Mouse (Mus musculus): Measurements from ENCODE around the gene Crisp1. TPM values are rescaled to one million over a fixed set of nuclear protein-coding genes. Genes with fewer than 3 reads are reported as not detected.

The Crisp1 gene
- total RNA-seq (2021), result not detected
- long read RNA-seq, experiment 1, result 0 reads
- long read RNA-seq, experiment 2, result 0 reads

DNA sequence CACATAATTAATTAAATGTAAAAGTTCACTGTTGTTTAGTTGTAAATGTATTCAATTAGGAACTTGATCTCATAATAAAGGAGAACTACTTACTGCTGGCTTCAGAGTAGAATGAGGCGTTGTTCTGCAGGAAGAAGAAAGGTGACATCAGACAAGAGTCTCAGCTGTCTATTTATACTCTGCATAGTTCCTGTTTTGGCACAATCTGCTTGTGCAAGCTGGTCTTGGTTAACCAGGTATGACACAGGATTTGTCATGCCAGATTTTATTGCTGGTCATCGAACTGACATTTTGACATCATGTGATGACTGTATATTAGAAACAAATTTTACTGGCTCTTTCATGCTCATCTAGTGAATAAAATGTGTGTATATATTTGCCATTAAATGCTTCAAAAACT, at the start of gene Crisp1:
Gene Crisp1, minus strand, starts transcription at position 146 of the 400 bp plus-strand sequence.
- no peak for DNase-seq

DNA sequence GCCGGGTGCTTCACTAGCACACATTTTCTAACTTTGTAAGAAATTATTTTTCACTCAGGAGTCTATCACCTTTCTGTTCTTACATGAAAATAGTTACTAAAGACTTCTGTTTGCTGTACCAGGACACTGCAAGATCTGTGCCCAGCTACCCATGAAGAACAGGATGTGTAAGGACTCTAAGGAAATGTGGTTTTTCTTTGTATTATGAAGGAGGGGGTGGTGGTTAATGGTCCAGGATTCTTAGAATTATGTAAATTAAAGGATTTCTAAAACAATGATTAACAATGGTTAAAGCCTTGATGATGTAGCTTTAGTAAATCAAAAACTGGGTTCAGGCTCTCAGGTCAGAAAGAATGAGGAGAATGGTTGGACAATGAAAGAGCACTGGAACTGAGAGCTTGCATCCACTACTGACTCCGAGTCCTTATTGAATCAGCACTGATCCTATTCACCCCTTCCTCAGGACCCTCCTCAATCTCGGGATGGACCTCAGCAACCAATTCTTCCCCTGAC, 23.5 kb upstream of the Crisp1 start:
- DNase-seq, result no peak

DNA sequence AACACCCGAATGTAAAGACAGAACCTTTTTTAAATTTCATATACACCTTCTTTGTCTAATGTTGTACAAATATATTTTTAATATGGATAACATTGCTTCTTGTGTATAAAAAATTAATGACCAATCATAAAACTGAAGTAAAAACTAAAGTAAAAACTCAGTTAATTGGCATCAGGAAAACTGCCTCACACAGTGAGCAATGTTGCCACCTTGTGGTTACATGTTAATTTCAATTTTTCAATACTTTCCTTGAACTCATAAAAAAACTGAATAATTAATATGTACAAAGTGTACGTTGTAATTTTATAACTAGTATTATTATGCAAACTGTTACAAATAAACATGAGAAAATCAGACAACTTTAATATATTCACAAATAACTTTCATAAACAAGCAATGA, 33.6 kb downstream of the Crisp1 start:
- DNase-seq, result no peak

DNA sequence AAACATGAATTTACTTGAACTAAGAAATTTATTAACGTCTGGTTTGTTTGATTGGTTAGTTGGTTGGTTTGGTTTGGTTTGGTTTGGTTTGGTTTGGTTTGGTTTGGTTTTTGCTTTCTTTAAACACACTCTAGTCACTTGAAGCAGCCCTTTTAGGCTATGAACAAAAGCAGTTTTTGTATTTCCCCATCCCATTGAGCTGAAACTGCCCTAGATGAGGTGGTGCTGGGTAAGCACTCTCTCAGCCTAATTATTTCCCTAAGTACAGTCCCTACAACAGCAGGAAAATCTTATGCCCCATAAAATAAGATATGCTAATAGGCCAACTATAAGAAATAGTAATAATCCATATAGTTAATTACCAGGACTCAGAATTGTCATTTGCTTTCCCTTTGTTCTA, 43.5 kb downstream of the Crisp1 start:
- DNase-seq, result no peak

DNA sequence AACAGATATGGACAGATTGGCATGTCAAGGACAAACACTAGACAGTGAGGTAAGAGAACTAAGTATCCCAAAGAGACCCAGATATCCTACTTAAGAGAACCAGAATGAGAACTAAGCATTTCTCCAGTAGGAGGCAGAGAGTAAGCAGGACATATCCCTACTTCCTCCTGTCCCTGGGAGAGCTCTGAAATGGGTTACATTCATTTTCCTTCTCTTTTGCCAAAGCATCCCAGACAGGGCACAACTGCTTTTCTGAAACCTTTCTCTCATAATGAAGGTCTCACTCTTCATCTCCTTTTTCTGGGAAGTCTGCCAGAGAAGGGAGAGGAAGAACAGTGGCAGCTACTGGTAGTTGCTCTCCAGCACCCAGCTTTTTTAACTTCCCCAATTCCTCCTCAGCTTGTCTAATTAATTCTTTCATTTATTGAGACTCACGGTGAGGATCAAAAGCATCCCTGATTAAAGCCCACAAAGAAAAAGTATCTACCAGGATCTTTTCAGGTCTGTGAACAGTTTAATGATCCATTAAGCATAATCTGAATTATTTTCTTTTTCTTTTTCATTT, 44.0 kb downstream of the Crisp1 start:
- no peak for DNase-seq

DNA sequence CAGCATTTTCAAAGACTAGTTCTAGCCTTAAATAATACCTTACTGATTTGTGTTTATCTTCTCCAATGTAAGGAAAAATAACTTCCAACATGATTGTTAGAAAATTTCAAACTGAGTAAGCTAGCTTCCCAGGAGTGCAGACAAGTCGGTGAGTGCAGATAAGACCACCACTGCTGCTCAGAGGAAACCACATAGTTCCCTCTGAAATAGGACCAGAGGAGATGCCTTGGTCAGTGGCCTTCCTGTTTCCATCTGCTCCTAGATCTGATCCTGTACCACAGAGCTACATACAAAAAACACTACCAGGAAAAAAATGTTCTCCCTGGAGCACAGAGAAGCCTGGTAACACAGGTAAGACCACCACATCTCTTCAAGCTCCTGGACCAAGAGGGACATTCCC, 66.5 kb downstream of the Crisp1 start:
- no peak for DNase-seq

Other genes with a start within 250 kb of the Crisp1 start
- not detected for gene AC192777.2, start 223.8 kb downstream of the Crisp1 start, total RNA-seq (2021)
- not detected for gene Pgk2, start 110.6 kb downstream of the Crisp1 start, total RNA-seq (2021)
- gene Crisp3, start 76.9 kb downstream of the Crisp1 start, total RNA-seq (2021), result not detected
- gene Esp8, start 200.8 kb upstream of the Crisp1 start, total RNA-seq (2021), result not detected
- gene Esp6, start 242.3 kb upstream of the Crisp1 start, total RNA-seq (2021), result not detected

Data from adrenal gland, postnatal 36 days (tissue).